Mouse (Mus musculus): Measurements from ENCODE around the gene Fam155a. TPM values are rescaled to one million over a fixed set of nuclear protein-coding genes. Genes with fewer than 3 reads are reported as not detected.
A peak's percentile ranks its signal among the peaks of the same experiment; 100 is the strongest.
"Not testable (repeated sequence)": the region's sequence is repeated elsewhere in the genome, so short reads cannot be mapped to it uniquely, and the experiment has no call there.

Gene Fam155a
- polyA plus RNA-seq (2016; fragmentation: Nextera tagmentation; extraction: Ambion mirVana), result 8.3 and 10.5 TPM in 2 replicates

GRCm38 (mm10) chr8:9770999-9771605 lies at the start of gene Fam155a:
TSS of gene Fam155a (minus strand) at chr8:9771161.
- Histone ChIP-seq H3K27ac (replicated peaks) (peak within 1 kb of the TSS; percentile 82), H3K27me3 (peaks cover 24% of the 10 kb centered on the region), H3K36me3 (no peaks in the 10 kb centered on the region), H3K9me3 (no peaks in the 10 kb centered on the region), H3K4me2 (replicated peaks) (peak within 1 kb of the TSS; percentile 87), H3K9ac (replicated peaks) (peak within 1 kb of the TSS; percentile 71), H3K4me3 (peak within 1 kb of the TSS; percentile 72), H3K4me1 (peaks cover 19% of the 10 kb centered on the region)
- WGBS, result under 1% methylated on average over 16 of the region's 29 CpGs
- peak; percentile 71 for ATAC-seq (ENCODE audit: low FRiP score, low read depth)

GRCm38 (mm10) chr8:9813273-9813946 lies 42.4 kb upstream of the Fam155a start:
- Histone ChIP-seq H3K4me2 (replicated peaks) (no peak overlapping the region), H3K36me3 (no peaks in the 10 kb centered on the region), H3K27me3 (no peaks in the 10 kb centered on the region), H3K27ac (replicated peaks) (no peak overlapping the region), H3K9ac (replicated peaks) (no peak overlapping the region), H3K4me1 (no peaks in the 10 kb centered on the region), H3K4me3 (no peak overlapping the region), H3K9me3 (no peaks in the 10 kb centered on the region)
- ATAC-seq (ENCODE audit: low FRiP score, low read depth), result no peak
- WGBS, result 83% methylated on average over 8 of the region's 8 CpGs

DNA sequence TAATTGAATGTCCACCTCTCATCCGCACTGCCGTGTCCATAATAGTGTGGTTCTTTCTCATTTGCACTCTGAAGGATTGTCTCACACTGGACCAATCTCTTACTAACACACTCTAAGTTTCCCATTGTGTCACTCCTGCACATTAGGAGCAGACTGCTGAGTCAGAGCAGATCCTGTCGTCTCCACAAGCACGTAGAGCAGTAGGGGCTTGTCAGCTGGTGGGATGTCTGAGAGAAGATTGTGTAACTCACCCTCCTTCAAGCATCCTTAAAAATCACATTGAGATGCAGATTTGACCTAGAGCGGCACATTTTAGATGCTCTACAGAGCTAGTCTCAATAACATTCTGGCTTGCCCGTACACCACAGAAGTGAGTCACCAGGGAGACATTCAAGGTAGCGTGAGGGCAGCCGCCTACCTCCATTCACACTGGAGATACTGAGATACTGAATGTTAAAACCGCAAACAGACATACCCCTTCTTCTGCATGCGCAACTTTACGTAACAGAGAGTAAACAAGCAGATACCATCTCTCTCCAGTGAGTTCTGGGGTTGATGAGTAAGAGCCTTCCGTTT lies 40.1 kb upstream of the Fam155a start:
- Histone ChIP-seq H3K9ac (replicated peaks) (no peak overlapping the region), H3K4me1 (no peaks in the 10 kb centered on the region), H3K4me2 (replicated peaks) (no peak overlapping the region), H3K27ac (replicated peaks) (no peak overlapping the region), H3K4me3 (no peak overlapping the region), H3K27me3 (no peaks in the 10 kb centered on the region), H3K36me3 (no peaks in the 10 kb centered on the region), H3K9me3 (no peaks in the 10 kb centered on the region)
- WGBS, result 80% methylated on average over 12 of the region's 12 CpGs
- no peak for ATAC-seq (ENCODE audit: low FRiP score, low read depth)

GRCm38 (mm10) chr8:9808596-9808995 lies 37.6 kb upstream of the Fam155a start:
- 85% methylated on average over 9 of the region's 9 CpGs for WGBS

GRCm38 (mm10) chr8:9805676-9806075 lies 34.7 kb upstream of the Fam155a start:
- H3K9me3 ChIP-seq, result no peaks in the 10 kb centered on the region

More at GRCm38 (mm10) chr8:9808596-9808995, 37.6 kb upstream of the Fam155a start:
- Histone ChIP-seq H3K4me2 (replicated peaks) (no peak overlapping the region), H3K36me3 (no peaks in the 10 kb centered on the region), H3K9ac (replicated peaks) (no peak overlapping the region), H3K27ac (replicated peaks) (no peak overlapping the region), H3K9me3 (no peaks in the 10 kb centered on the region), H3K4me3 (no peak overlapping the region), H3K27me3 (no peaks in the 10 kb centered on the region), H3K4me1 (no peaks in the 10 kb centered on the region)
- ATAC-seq (ENCODE audit: low FRiP score, low read depth), result no peak

DNA sequence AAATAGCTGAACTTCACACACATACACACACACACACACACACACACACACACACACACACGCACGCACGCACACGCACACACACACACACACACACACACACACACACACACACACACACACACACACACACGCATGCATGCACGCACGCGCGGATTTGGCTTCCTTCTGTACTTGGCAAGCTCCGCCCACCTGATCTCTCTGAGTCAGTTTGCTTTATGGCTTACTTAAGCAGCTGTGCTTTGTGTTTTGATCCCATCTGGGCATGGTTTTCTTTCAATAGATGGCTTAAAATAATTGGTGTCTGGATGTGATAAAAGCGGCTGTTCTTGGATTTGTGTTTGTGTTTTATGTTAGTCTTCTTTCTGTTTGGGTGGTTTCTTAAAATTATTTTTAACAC lies 29.4 kb upstream of the Fam155a start:
- not testable (repeated sequence) for H3K4me3 ChIP-seq; H3K27me3 ChIP-seq; H3K4me2 ChIP-seq (replicated peaks); H3K9ac ChIP-seq (replicated peaks); H3K36me3 ChIP-seq; H3K4me1 ChIP-seq; H3K9me3 ChIP-seq; H3K27ac ChIP-seq (replicated peaks); ATAC-seq (ENCODE audit: low FRiP score, low read depth)
- WGBS, result 58% methylated on average over 7 of the region's 11 CpGs

More at GRCm38 (mm10) chr8:9805676-9806075, 34.7 kb upstream of the Fam155a start:
- WGBS, result 72% methylated on average over 1 of the region's 1 CpGs
- Histone ChIP-seq H3K4me3 (no peak overlapping the region), H3K27ac (replicated peaks) (no peak overlapping the region), H3K4me1 (no peaks in the 10 kb centered on the region), H3K9ac (replicated peaks) (no peak overlapping the region), H3K36me3 (no peaks in the 10 kb centered on the region), H3K4me2 (replicated peaks) (no peak overlapping the region), H3K27me3 (no peaks in the 10 kb centered on the region)
- no peak for ATAC-seq (ENCODE audit: low FRiP score, low read depth)

DNA sequence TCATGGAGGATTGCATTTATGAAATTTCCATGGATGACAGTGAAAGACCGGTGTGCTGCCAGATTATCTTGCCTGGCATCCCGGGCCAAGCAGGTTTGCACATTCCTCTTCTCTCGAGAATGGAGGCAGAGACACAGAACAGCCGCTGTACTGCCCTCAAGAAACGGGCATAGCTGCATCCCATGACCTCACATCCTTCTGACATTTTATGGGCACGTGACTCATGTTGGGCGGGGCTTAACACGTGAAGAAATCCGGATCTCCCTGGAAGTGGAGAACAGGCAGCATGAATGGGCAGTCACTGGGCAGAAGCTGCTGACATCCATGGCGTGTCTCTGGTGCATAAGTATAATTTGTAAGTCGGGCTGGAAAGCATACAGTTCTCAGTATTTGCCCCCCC lies 29.0 kb upstream of the Fam155a start:
- H3K9me3 ChIP-seq, result no peaks in the 10 kb centered on the region
- H3K4me2 ChIP-seq (replicated peaks), result no peak overlapping the region
- no peak overlapping the region for H3K4me3 ChIP-seq
- H3K4me1 ChIP-seq, result no peaks in the 10 kb centered on the region
- no peak for ATAC-seq (ENCODE audit: low FRiP score, low read depth)
- no peaks in the 10 kb centered on the region for H3K27me3 ChIP-seq
- no peaks in the 10 kb centered on the region for H3K36me3 ChIP-seq
- no peak overlapping the region for H3K9ac ChIP-seq (replicated peaks)
- WGBS, result 85% methylated on average over 11 of the region's 11 CpGs
- H3K27ac ChIP-seq (replicated peaks), result no peak overlapping the region

GRCm38 (mm10) chr8:9797514-9797913 lies 26.6 kb upstream of the Fam155a start:
- H3K9ac ChIP-seq (replicated peaks), result no peak overlapping the region
- no peak overlapping the region for H3K27ac ChIP-seq (replicated peaks)
- no peaks in the 10 kb centered on the region for H3K27me3 ChIP-seq
- WGBS, result 69% methylated on average over 8 of the region's 8 CpGs
- H3K4me3 ChIP-seq, result no peak overlapping the region
- no peak overlapping the region for H3K4me2 ChIP-seq (replicated peaks)
- no peaks in the 10 kb centered on the region for H3K4me1 ChIP-seq
- H3K36me3 ChIP-seq, result no peaks in the 10 kb centered on the region
- no peaks in the 10 kb centered on the region for H3K9me3 ChIP-seq
- ATAC-seq (ENCODE audit: low FRiP score, low read depth), result no peak

DNA sequence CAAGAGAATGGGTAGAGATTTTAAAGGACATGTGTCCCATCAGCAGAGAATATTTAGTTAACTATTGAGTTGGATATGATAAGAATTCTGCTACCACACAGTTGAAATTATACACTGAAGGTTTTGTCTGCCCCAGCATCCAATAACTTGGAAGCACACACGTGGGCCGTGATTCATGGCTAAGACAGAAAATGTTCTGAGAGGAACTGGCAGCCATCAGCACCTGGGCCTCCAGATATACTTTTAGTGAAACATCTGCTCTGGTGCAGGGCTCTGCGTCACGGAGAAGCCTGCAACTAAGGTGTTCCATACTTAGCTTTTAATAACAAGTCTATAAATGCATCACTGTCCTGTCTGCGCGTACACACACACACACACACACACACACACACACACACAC lies 24.8 kb upstream of the Fam155a start:
- 97% methylated on average over 6 of the region's 6 CpGs for WGBS
- no peak overlapping the region for H3K9ac ChIP-seq (replicated peaks)
- no peak overlapping the region for H3K4me2 ChIP-seq (replicated peaks)
- no peak overlapping the region for H3K27ac ChIP-seq (replicated peaks)
- H3K27me3 ChIP-seq, result no peaks in the 10 kb centered on the region
- ATAC-seq (ENCODE audit: low FRiP score, low read depth), result no peak
- H3K4me1 ChIP-seq, result no peaks in the 10 kb centered on the region
- H3K36me3 ChIP-seq, result no peaks in the 10 kb centered on the region
- no peaks in the 10 kb centered on the region for H3K9me3 ChIP-seq
- no peak overlapping the region for H3K4me3 ChIP-seq

DNA sequence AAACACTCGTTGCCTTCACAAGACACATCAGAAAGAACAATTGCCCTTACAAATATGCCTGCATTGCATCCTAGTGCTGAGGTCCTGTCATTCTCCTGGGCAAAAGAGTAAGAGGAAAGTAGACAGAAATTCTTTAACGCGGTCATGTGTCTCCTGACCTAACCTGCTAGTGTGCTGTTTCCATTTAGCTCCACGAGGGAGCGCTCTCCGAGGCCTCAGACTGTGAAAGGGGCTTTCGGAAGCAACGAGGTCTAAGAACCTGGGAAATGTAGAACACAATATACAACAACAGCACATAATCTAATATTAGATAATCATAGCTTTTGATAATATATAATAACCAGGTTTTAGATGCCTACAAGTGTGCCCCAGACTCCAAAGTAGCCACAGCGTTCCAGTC lies 22.4 kb upstream of the Fam155a start:
- Histone ChIP-seq H3K4me3 (no peak overlapping the region), H3K4me2 (replicated peaks) (no peak overlapping the region), H3K27me3 (no peaks in the 10 kb centered on the region), H3K4me1 (no peaks in the 10 kb centered on the region), H3K27ac (replicated peaks) (no peak overlapping the region), H3K9me3 (no peaks in the 10 kb centered on the region), H3K36me3 (no peaks in the 10 kb centered on the region), H3K9ac (replicated peaks) (no peak overlapping the region)
- WGBS, result 78% methylated on average over 9 of the region's 9 CpGs
- no peak for ATAC-seq (ENCODE audit: low FRiP score, low read depth)

DNA sequence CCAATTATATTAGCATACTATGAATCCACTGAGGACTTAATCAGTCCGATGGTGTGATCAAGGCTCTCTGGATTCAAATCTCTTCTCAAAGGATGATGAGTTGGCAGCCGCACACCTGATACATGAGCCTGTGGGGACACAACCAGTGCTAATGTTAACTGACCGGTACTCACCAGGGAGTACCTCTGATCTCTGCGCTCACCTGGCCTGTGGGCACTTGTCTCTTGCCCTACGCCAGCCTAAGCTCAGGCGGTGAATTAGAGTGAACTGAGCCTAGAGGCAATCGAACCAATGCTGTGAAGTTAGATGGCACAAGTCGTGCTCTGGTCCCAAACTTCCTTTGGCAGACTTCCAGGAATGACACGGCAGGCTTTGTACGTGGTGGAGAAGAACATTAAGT lies 9.4 kb upstream of the Fam155a start:
- Histone ChIP-seq H3K27me3 (peaks cover 8% of the 10 kb centered on the region), H3K27ac (replicated peaks) (no peak overlapping the region), H3K9ac (replicated peaks) (no peak overlapping the region), H3K4me2 (replicated peaks) (no peak overlapping the region), H3K36me3 (no peaks in the 10 kb centered on the region), H3K9me3 (no peaks in the 10 kb centered on the region), H3K4me1 (no peaks in the 10 kb centered on the region), H3K4me3 (no peak overlapping the region)
- WGBS, result 89% methylated on average over 10 of the region's 10 CpGs
- no peak for ATAC-seq (ENCODE audit: low FRiP score, low read depth)

GRCm38 (mm10) chr8:9778148-9778547 lies 7.2 kb upstream of the Fam155a start:
- peaks cover 8% of the 10 kb centered on the region for H3K27me3 ChIP-seq
- no peak overlapping the region for H3K4me3 ChIP-seq
- H3K36me3 ChIP-seq, result no peaks in the 10 kb centered on the region
- H3K4me1 ChIP-seq, result no peaks in the 10 kb centered on the region
- no peak for ATAC-seq (ENCODE audit: low FRiP score, low read depth)
- H3K27ac ChIP-seq (replicated peaks), result no peak overlapping the region
- H3K9ac ChIP-seq (replicated peaks), result no peak overlapping the region
- WGBS, result 68% methylated on average over 8 of the region's 8 CpGs
- H3K9me3 ChIP-seq, result no peaks in the 10 kb centered on the region
- H3K4me2 ChIP-seq (replicated peaks), result no peak overlapping the region
